Mouse (Mus musculus) brain, embryonic 14.5 days (tissue): ENCODE results near the gene Mc1r.

ENCODE experiments used
- CTCF ChIP-seq: fragments of 200-500 bp; IDR thresholded peaks from 2 replicates; pipeline ENCODE4 v1.5.1; 2012; ENCODE audit warnings: inconsistent platforms, mild to moderate bottlenecking, moderate library complexity, borderline replicate concordance; ENCODE audit not compliant: insufficient read depth, insufficient read length; ENCODE audit errors: extremely low read depth
- POLR2A ChIP-seq: fragments of 200-500 bp; IDR thresholded peaks from 2 replicates; pipeline ENCODE4 v1.6.1; 2012; ENCODE audit warnings: mild to moderate bottlenecking, inconsistent platforms, borderline replicate concordance; ENCODE audit not compliant: poor library complexity, insufficient read depth, insufficient read length, severe bottlenecking; ENCODE audit errors: extremely low read depth

GRCm38 (mm10) chr8:123454559-123454958, 47.7 kb downstream of the Mc1r start:
- TF ChIP-seq CTCF (no peak), POLR2A (no peak)
